Mouse (Mus musculus) lung, postnatal 0 days (tissue): ENCODE results near the gene Chd3.

Experiments used
- CTCF ChIP-seq: IDR thresholded peaks from 2 replicates; pipeline ENCODE4 v1.5.1; 2016; ENCODE audit warnings: antibody characterized with exemption, mild to moderate bottlenecking
- EP300 ChIP-seq: IDR thresholded peaks from 2 replicates; pipeline ENCODE4 v1.6.1; 2016; ENCODE audit warnings: antibody characterized with exemption, mild to moderate bottlenecking, control low read depth

DNA sequence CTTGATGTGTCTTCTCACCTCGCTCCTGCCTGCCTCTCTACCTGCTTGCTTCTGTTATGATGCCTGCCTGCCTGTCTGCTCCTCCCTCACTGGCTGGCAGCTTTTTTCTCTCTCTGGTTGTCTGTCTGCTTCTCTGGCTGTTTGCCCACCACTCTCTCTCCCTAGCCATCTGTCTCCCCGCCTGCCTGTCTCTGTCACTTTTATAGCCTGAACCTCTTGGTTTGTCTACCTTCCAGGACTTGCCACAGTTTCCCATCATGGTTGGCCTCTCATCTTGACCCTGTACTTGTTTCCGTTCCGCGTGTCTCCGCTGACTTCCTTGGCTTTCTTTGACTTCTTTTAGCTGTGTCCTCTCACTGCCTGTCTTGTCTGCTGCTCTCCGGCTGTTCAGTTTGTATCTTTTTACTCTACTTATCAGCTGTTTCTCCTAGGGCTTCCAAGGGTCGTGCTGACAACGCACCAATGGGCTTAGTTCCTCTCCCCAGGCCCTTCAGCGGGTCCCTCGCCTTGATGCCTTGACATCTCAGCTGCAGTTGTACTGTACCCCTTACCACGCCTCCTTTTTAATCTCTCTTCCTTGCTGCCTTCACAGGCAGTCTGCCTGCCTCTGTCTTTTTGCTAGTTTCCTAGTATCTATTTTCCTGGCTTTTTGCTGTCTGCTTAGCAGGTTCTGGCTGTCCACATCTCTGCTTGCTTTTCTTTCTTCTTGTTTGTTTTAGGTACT is 3.0 kb upstream of the Chd3 start:
- TF ChIP-seq CTCF (no peak), EP300 (no peak)
